In the genomic region with DNA sequence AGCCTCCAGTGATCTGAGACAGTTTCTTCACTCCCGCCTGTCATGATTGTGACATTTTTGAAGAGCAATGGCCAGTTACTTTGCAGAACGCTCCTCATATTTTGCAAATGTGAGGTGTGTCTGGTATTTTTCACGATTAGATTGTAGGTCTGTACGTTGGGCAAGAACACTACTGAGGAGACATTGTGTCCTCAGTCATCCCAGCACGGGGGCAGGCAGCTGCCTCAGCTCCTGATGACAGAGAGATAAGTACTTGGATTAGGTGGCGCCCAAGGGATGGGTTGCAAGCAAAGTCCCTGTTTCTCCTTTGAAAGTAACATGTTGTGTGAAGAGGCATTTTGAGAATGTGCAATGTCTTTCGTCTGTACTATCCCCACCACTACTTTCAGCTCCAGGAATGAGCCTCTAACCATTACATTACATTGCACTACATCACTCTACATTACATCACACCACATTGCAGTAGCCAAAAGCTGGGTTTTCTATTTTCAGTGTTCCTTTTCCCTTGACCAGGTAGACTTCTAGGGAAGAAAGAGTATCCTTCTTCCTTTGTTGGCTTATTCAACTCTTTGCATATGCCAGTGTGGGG, we compare ENCODE assay signal across 24 mouse cellular contexts. TPM values are rescaled to one million over a fixed set of nuclear protein-coding genes. Genes with fewer than 3 reads are reported as not detected.
DNase-seq lines count a peak whose midpoint lies in the region; ATAC-seq and TF ChIP-seq lines count a peak whose summit lies in the region.
"Had no signal": no experiment of that assay in that cellular context is flagged by ENCODE, and none has a peak within 500 bp of the region (broad histone marks: within the 10 kb centered on the region; RNA-seq: fewer than 3 reads in every experiment).

No protein-coding gene starts in this region.

- H3K4me3 ChIP-seq in lung, postnatal 0 days (ENCODE audit: low read depth, low read length): no peak overlapping the region
- no peak overlapping the region for H3K4me3 ChIP-seq in liver, embryonic 11.5 days (ENCODE audit: low read depth, low read length)

- peak; percentile 54 for ATAC-seq in lung, postnatal 0 days
- ATAC-seq in liver, embryonic 11.5 days (replicated peaks; ENCODE audit: low FRiP score): peak; percentile 55
- 0 out of 2 replicates have a peak, but pooled peaks have one; percentile 6 for ATAC-seq in megakaryocyte progenitor cell, adult 5-6 weeks (replicated peaks; ENCODE audit: poor library complexity)
- ATAC-seq: forebrain, embryonic 16.5 days; midbrain, embryonic 16.5 days had no signal

- WGBS in lung, postnatal 0 days: 50% methylated on average over 7 of the region's 7 CpGs
- WGBS in liver, embryonic 11.5 days: 48% methylated on average over 7 of the region's 7 CpGs

- DNase-seq in lung, postnatal 0 days (ENCODE audit: low spot score): peak; percentile 81
- no peak for DNase-seq in lung, postnatal 36 days
- DNase-seq in c-Kit-positive CD71-positive TER-119-negative erythroid progenitor cells, embryonic 14.5 days (ENCODE audit: low read depth): peak; percentile 48
- DNase-seq in liver, embryonic 11.5 days (ENCODE audit: low spot score): no peak
- no peak for DNase-seq in layer of hippocampus, adult 9-11 months
- no peak for DNase-seq in frontal cortex, postnatal 10 days (ENCODE audit: low spot score in 2 of 2)
- no peak for DNase-seq in thymus, postnatal 25 days
- DNase-seq: cerebellum, adult 11-12 months; cerebellum, postnatal 25 days; kidney, adult 2 months; kidney, postnatal 25 days; thymus, postnatal 14 days had no signal

- TF ChIP-seq CTCF in lung, postnatal 0 days (IDR thresholded peaks at IDR 0.05): no peak

- no peaks in the 10 kb centered on the region for H3K9me3 ChIP-seq in lung, postnatal 0 days (ENCODE audit: low read length)
- H3K9me3 ChIP-seq in liver, embryonic 11.5 days (ENCODE audit: control insufficient read depth, low read length): no peaks in the 10 kb centered on the region

- TF ChIP-seq EP300 in lung, postnatal 0 days (IDR thresholded peaks at IDR 0.05): peak; percentile 99

- peak overlapping the region; percentile 97 for H3K27ac ChIP-seq in lung, postnatal 0 days (ENCODE audit: low read length)
- H3K27ac ChIP-seq in liver, embryonic 11.5 days (ENCODE audit: low read depth, low read length): peak overlapping the region; percentile 84
- H3K27ac ChIP-seq: macrophage had no signal

- no peak overlapping the region for H3K4me2 ChIP-seq in lung, postnatal 0 days (replicated peaks; ENCODE audit: low read depth, low read length)
- peak overlapping the region; percentile 47 for H3K4me2 ChIP-seq in liver, embryonic 11.5 days

- H3K9ac ChIP-seq in lung, postnatal 0 days (replicated peaks; ENCODE audit: low read depth): no peak overlapping the region
- H3K9ac ChIP-seq in liver, embryonic 11.5 days (ENCODE audit: low read depth, low read length): peak overlapping the region; percentile 21; the same call in 1 of the 2 replicates

- H3K4me1 ChIP-seq in lung, postnatal 0 days (ENCODE audit: insufficient read depth, low read depth, low read length): peaks cover 23% of the 10 kb centered on the region
- peaks cover 36% of the 10 kb centered on the region for H3K4me1 ChIP-seq in liver, embryonic 11.5 days (replicated peaks; ENCODE audit: control insufficient read depth, insufficient read depth, low read length)

- H3K36me3 ChIP-seq in lung, postnatal 0 days (ENCODE audit: insufficient read depth, low read length): no peaks in the 10 kb centered on the region
- no peaks in the 10 kb centered on the region for H3K36me3 ChIP-seq in liver, embryonic 11.5 days (ENCODE audit: control insufficient read depth, insufficient read depth, low read length)

- no peaks in the 10 kb centered on the region for H3K27me3 ChIP-seq in lung, postnatal 0 days (replicated peaks; ENCODE audit: insufficient read depth, low read length)
- no peaks in the 10 kb centered on the region for H3K27me3 ChIP-seq in liver, embryonic 11.5 days (replicated peaks; ENCODE audit: control insufficient read depth, insufficient read depth, low read length)

RNA-seq across cellular contexts. Expression of a gene that starts 23.9 kb away (rescaled TPM):
- 1,292 and 1,589 TPM in 2 replicates for polyA plus RNA-seq in lung, postnatal 0 days (2015; fragmentation: Nextera tagmentation; extraction: Ambion mirVana)
- not detected in 2 replicates for polyA plus RNA-seq in liver, embryonic 11.5 days (2014; fragmentation: Nextera tagmentation; extraction: Ambion mirVana)
- not detected in 2 replicates for total RNA-seq in megakaryocyte progenitor cell, adult 5-6 weeks (2015)
- not detected in 2 replicates for total RNA-seq in megakaryocyte progenitor cell, adult 5-6 weeks (2017)
- total RNA-seq: adrenal gland, adult 18-20 months; gastrocnemius, adult 8-10 months; hematopoietic stem cell, adult 5-6 weeks; layer of hippocampus, postnatal 14 days; left cerebral cortex, postnatal 25 days; liver, adult 2 months had no signal
- polyA plus RNA-seq: C2C12; kidney, adult 2 months; liver, adult 2 months; macrophage; stomach, embryonic 16.5 days had no signal

RNA-seq across cellular contexts. Expression of a gene that starts 45.1 kb away (rescaled TPM):
- 17.3 and 20.6 TPM in 2 replicates for polyA plus RNA-seq in lung, postnatal 0 days (2015; fragmentation: Nextera tagmentation; extraction: Ambion mirVana)
- polyA plus RNA-seq in liver, embryonic 11.5 days (2014; fragmentation: Nextera tagmentation; extraction: Ambion mirVana): 3.1 and 3.4 TPM in 2 replicates
- not detected in 2 replicates for total RNA-seq in megakaryocyte progenitor cell, adult 5-6 weeks (2015)
- total RNA-seq in megakaryocyte progenitor cell, adult 5-6 weeks (2017): not detected in 2 replicates
- total RNA-seq: hematopoietic stem cell, adult 5-6 weeks had no signal
- polyA plus RNA-seq: macrophage had no signal

Comparison
In these comparisons a context has a peak if more than half of its experiments do, and no peak if none do; other contexts are left out.
1. DNase-seq: peak in lung, postnatal 0 days (single experiment) and c-Kit-positive CD71-positive TER-119-negative erythroid progenitor cells, embryonic 14.5 days (single experiment); none in lung, postnatal 36 days (single experiment), liver, embryonic 11.5 days (single experiment), layer of hippocampus, adult 9-11 months (single experiment), frontal cortex, postnatal 10 days (0 of 2) and thymus, postnatal 25 days (single experiment).
2. RNA of a gene that starts 23.9 kb away (polyA plus RNA-seq): 1,292 to 1,589 TPM in lung, postnatal 0 days; not detected in liver, embryonic 11.5 days; every median in the first group is over 1,000 times any median in the second.
3. Peak in every context shown above with its lines, with median percentiles within 50 percentile points of each other: ATAC-seq.